Comparison of ENCODE assay signal across 1 mouse cellular context in genomic region chr12:28773815-28774214, GRCm38 (mm10).
TF ChIP-seq lines count a peak whose summit lies in the region.

No protein-coding gene starts in this region.

TF ChIP-seq in MEL, 35 proteins besides CTCF, POLR2A, EP300 and RAD21 (continued from another document):
- peak; percentile 12; the same call in 1 of the 2 replicates for TF ChIP-seq SMC3 (IDR thresholded peaks at IDR 0.05; ENCODE audit: low read depth, low read length)
